Mouse (Mus musculus): ENCODE data around the gene Clock.

The Clock gene

GRCm38 (mm10) chr5:76177664-76178063 lies 126.9 kb downstream of the Clock start:
- no peak for DNase-seq

GRCm38 (mm10) chr5:76176841-76177240 lies 127.8 kb downstream of the Clock start:
- no peak for DNase-seq

- no peak for DNase-seq
These were observed 128.2 kb downstream of the Clock start for GRCm38 (mm10) chr5:76176411-76176810.

- no peak for DNase-seq
These were observed 129.5 kb downstream of the Clock start for GRCm38 (mm10) chr5:76175051-76175450.

- no peak for DNase-seq
These were observed 133.6 kb downstream of the Clock start for GRCm38 (mm10) chr5:76171039-76171438.

- no peak for DNase-seq
These were observed 134.1 kb downstream of the Clock start for GRCm38 (mm10) chr5:76170522-76170921.

GRCm38 (mm10) chr5:76164827-76165226 lies 139.8 kb downstream of the Clock start:
- no peak for DNase-seq

GRCm38 (mm10) chr5:76163828-76164390 lies 140.7 kb downstream of the Clock start:
- no peak for DNase-seq

- DNase-seq = no peak
These were observed 141.7 kb downstream of the Clock start for GRCm38 (mm10) chr5:76162926-76163325.

- DNase-seq = no peak
These were observed 143.1 kb downstream of the Clock start for GRCm38 (mm10) chr5:76161491-76161890.

GRCm38 (mm10) chr5:76160086-76160485 lies 144.5 kb downstream of the Clock start:
- no peak for DNase-seq

Data from B cell, adult 2 months (primary cell).